Mouse (Mus musculus) inflammation-experienced regulatory T-cells, adult 16 weeks (primary cell): ENCODE measurements around the gene Hebp1. TPM values are rescaled to one million over a fixed set of nuclear protein-coding genes. Genes with fewer than 3 reads are reported as not detected.

Source experiments
- polyA plus RNA-seq: library from polyadenylated mRNA; unstranded; fragments of 100-300 nt; shearing (Covaris generic); gene quantifications from one replicate; pipeline ENCODE4 v1.2.1, GENCODE M21; 2017

Gene Hebp1
- 0.65 TPM for polyA plus RNA-seq

DNA sequence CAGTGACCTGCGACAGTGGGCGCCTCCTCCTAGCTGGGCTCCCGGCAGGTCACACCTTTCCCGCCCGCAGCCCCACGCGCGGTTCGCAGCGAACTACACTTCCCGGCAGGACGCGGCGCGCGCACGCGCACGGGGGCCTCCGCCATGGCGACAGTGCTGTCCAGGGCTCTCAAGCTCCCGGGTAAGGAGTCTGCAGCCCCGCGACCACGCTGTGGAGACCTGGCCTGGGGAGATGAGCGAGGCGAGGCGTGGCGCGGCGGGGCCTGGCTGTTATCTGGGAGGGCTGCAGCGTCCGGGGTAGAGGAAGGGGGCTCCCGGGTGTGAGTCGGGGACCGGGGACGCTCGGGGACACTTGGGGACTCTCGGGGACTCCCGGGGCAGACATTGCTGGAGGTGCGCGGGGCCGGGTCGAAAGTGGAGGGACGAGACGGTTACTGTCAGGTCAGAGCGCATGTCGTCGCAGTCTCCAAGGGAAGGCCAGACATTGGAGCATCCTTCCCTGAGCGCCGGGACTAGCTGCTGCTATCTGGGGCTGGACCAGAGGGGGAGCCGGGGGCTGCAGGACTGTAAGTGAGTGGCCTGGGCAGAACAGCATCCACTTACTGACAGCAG is at the start of gene Hebp1, which contains the start of gene Fam234b:
TSS of gene Hebp1 (minus strand) at position 102 of the 612 bp plus-strand sequence.
TSS of gene Fam234b (plus strand) at position 57 of the 612 bp plus-strand sequence.

DNA sequence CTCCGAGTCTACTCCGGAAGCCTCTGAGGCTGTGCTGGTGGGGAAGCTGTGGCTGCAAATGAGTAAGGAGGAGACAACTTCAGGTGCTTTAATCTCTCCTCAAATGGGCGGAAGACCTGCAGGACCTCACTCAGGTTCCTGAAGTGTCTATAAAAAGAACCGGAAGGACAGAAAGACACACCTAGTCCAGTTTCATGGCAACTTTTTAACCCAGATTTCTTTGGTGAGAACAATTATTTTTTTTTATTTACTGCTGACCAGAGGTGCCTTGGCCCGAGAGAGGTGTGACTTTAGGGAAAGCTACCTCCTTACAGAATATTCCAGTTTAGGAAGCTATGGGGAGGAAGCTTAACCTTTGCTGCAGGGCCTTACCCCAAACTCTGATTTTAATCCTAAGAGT is 79.6 kb downstream of the Hebp1 start, which contains the start of gene Gprc5d:
TSS of gene Gprc5d (minus strand) at position 101 of the 400 bp plus-strand sequence.

Other genes with a start within 250 kb of the Hebp1 start
- gene Apold1, start 216.3 kb downstream of the Hebp1 start, polyA plus RNA-seq, result 0.16 TPM
- 168 TPM for gene Ddx47, start 186.4 kb downstream of the Hebp1 start, polyA plus RNA-seq
- gene Gprc5a, start 132.4 kb downstream of the Hebp1 start, polyA plus RNA-seq, result 0.83 TPM
- gene Gprc5d, start 79.7 kb downstream of the Hebp1 start, polyA plus RNA-seq, result not detected
- 23.6 TPM for gene Fam234b, start within 50 bp of the Hebp1 start, polyA plus RNA-seq
- gene Gsg1, start 56.3 kb upstream of the Hebp1 start, polyA plus RNA-seq, result not detected
- not detected for gene Pbp2, start 112.4 kb upstream of the Hebp1 start, polyA plus RNA-seq
- 1.5 TPM for gene Emp1, start 164.5 kb upstream of the Hebp1 start, polyA plus RNA-seq